Mouse (Mus musculus) yolk sac, embryonic 10.5 days (tissue): ENCODE data around the gene Prtn3.
A peak's percentile ranks its signal among the peaks of the same experiment; 100 is the strongest.

Source experiments
- DNase-seq: peaks from one replicate; pipeline ENCODE4 v3.0.0-alpha.2; 2017; ENCODE audit warnings: low spot score

Gene Prtn3

GRCm38 (mm10) chr10:79855558-79856184, 18.6 kb upstream of the Prtn3 start:
- DNase-seq = peak; percentile 90

DNA sequence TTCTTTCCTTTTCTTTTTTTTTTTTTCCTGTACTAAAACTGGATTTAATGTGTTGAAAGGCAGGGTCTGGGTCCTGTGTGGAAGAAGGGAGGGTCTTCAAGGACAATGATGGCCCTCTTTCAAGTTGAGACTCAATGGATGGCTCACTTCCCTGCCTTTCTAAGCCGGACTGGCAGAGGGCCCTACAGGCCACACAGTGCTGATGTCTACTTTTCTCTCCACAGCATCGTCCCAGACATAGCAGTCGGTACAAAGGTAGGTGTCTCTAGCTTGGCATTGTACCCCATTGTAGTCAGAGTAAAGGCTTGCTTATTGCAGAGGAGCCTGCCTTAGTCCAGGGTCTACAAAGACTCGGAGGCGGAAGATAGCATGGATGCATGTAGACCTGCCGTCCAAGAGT, 18.0 kb upstream of the Prtn3 start:
- DNase-seq = no peak

- no peak for DNase-seq
These were observed 17.4 kb upstream of the Prtn3 start for GRCm38 (mm10) chr10:79856704-79857451.

DNA sequence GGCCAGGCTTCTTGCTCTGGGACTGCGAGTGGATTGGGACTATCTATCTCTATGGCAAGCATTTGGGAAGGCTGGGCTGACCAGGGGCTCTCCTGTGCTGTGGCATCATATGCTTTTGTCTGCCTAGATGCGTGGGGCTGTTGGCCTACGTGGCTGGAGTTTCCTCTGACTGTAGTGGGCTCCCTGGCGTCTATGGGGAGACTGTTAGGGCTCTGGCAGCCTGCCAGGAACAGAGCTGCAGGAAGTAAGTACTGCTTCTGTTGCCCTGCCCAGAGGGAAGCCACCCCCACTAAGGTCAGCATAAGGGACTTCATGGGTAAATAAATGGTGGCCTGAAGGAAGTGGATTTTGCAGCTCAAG, 16.8 kb upstream of the Prtn3 start:
- DNase-seq = peak; percentile 60

DNA sequence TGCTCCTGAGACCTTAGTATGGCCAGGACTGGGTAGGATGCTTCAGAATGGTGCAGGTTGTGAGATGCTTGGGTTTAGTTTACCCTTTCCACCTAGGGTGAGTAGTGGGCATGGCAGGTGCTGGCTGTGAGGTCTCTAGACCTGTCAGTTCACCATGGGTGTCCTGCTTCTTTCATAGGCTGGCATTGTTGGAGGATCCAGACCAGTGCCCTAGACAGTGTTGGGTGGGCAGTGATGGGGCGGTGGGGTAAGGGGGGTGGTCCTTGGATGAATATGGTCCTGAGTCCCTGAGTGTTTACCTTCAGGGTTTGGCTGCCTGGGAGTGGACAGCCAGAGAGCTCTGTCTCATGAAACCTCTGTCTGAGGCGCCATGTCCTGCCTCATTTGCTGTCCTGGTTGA, 16.4 kb upstream of the Prtn3 start:
- no peak for DNase-seq

DNA sequence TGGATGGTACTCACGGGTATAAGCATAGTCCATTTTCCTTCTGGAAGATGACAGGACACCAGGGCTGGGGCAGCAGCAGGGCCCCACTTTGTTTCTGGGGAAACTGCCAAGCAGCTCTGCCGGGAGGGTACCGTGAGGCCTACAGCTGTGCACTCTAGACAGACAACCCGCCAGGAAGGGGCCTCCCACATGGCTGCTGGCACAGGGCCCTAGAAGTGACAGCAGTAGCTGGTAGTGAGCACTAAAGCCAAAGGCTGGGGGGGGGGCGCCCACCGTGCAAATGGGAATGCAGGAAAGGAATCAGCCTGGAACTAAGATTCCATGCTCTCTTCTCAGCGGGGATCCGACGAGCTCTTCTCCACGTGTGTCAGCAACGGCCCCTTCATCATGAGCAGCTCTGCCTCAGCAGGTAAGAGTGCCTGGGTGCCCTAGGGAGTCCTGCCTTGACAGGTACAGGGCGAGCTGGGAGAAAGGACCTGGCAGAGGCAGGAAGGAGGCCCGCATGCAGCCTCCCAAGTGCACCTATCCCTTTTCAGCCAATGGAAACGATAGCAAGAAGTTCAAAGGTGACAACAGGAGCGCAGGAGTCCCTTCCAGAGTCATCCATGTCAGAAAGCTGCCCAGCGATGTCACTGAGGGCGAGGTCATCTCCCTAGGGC, 15.7 kb upstream of the Prtn3 start:
- DNase-seq = no peak

DNA sequence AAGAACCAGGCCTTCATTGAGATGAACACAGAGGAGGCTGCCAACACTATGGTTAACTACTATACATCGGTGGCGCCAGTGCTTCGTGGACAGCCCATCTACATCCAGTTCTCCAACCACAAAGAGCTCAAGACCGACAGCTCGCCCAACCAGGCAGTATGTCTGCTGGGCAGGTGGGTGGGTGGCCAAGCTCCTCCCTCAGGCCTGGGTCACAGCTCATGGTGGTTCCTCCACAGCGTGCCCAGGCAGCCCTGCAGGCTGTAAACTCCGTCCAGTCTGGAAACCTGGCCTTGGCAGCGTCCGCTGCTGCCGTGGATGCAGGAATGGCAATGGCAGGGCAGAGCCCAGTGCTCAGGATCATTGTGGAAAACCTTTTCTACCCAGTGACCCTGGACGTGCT, 15.2 kb upstream of the Prtn3 start:
- DNase-seq = no peak

- DNase-seq = no peak
These were observed 14.0 kb upstream of the Prtn3 start for GRCm38 (mm10) chr10:79860079-79860911.

GRCm38 (mm10) chr10:79861230-79862048, 12.8 kb upstream of the Prtn3 start:
- no peak for DNase-seq

GRCm38 (mm10) chr10:79862049-79862788, 12.1 kb upstream of the Prtn3 start:
- no peak for DNase-seq

DNA sequence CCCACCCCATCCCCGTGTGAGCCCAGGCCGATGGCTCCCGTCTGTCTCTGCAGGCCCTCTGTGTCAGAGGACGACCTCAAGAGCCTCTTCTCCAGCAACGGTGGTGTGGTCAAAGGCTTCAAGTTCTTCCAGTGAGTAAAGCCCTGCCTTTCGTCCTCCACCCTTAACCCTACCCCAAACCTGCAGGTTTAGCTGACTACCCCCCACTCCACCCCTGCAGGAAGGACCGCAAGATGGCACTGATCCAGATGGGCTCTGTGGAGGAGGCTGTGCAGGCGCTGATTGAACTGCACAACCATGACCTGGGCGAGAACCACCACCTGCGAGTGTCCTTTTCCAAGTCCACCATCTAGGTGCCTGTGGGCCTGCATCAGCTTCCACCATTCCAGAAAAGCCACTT, 11.4 kb upstream of the Prtn3 start:
- no peak for DNase-seq

DNA sequence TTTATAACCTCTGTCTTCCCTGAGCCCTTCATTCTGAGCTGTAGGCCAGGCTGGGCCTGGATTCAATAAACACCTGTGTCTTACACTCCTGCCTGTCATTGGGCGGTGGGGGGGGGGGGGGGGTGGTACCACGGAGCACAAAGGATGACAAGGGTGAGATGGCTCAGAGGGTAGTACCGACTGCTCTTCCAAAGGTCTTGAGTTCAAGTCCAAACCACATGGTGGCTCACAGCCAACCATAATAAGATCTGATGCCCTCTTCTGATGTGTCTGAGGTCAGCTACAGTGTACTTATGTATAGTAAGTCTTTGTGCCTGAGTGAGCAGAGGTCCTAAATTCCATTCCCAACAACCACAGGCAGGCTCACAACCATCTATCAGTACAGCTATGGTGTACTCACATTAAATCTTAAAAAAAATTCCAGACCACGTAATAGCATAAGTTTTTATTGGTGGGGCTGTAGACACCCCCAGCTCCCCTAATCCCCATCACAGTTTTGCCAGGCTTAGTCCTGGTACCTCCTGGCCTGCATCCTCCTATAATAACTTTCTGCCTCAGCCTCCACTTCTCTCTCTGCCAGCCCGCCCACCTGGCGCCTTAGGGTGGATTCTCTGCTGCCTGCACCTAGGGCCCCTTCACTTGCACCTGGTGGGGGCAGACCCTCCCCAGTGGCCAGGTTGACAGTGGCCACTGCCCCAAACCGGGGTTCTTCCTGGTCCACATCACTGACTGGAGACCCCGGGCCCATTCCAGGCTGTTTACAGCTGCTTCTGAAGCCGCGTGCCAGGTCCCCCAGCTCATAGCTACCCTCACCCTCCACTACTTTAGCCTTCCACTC, 9.7 kb upstream of the Prtn3 start:
- DNase-seq = no peak

- no peak for DNase-seq
These were observed 9.1 kb upstream of the Prtn3 start for GRCm38 (mm10) chr10:79865189-79865601.

- DNase-seq = no peak
These were observed 8.4 kb upstream of the Prtn3 start for GRCm38 (mm10) chr10:79865801-79866295.

DNA sequence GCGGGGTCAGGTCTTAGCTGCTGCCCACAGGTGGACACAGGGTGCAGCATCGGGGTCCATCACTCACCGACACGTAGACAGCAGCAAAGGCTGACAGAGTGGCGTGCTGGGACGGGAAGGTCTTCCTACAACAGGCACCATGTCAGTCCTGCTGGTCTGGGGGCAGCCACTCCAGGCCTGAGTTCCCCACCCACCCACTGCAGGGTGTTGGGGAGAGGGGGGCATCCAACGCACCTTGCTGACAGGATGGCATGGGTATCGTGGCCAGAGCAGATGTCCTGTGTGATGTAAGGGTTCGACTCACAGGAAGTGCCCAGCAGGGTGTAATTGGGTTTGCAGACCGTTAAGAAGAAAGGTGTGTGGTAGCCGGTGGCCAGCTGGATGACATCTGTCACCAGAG, 7.7 kb upstream of the Prtn3 start:
- no peak for DNase-seq

- no peak for DNase-seq
These were observed 2.4 kb upstream of the Prtn3 start for GRCm38 (mm10) chr10:79871845-79872244.

DNA sequence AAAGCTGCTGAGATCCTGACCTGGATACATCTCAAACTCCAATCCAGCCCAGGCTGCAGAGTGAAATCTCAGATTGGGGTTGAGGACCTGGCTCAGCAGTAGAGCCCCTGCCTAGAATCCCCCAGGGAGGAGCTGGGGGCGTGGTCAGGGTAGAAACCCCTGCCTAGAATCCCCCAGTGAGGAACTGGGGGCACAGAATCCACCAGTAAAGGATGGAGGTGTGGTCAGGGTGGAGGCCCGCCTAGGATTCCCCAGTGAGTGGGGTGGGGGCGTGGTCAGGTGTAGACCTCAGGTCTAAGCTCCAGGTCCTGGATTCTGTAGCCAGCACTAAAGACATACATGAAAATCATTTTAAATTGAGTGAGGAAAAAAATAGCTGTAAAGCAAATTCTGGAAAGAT, 1.4 kb upstream of the Prtn3 start:
- no peak for DNase-seq

- no peak for DNase-seq
These were observed 963 bp upstream of the Prtn3 start for GRCm38 (mm10) chr10:79873313-79873712.

DNA sequence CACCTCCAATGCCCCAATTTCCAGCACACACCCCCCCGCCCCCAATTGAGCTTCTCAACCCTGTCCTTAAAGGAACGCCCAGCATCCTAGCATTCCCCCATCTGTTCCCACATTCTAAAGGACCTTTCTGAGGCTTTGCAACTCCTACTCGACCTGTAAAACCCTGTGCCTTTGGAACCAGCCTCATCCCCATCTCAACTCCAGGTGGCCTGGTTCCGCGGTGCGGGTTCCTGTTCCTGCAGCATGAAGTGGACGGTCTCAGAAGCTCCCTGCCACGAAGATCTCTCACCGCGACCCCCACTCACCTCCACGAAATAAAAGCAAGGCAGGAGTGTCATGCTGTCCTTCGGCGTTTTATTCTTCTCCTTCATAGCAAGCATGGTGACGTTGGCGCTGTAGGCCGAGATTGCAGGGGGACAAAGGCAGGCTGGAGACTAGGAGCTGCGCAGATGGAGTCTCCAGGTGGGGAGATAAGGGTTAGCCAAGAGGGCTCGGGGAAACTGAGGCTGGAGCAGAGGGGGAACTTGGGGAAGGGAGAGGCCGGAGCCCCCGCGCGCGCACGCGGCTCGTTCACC, 474 bp upstream of the Prtn3 start:
- no peak for DNase-seq
